Mouse (Mus musculus) brain, embryonic 18.5 days (tissue): ENCODE results near the gene Zfp821.

Experiments used
- DNase-seq: peaks from one replicate; pipeline ENCODE4 v3.0.0-alpha.2; 2012; ENCODE audit warnings: low read depth, low spot score

Zfp821 gene

GRCm38 (mm10) chr8:109705320-109706075 is at the start of gene Zfp821:
TSS of gene Zfp821 (plus strand) at chr8:109705546.
- peak; percentile 90 for DNase-seq

- DNase-seq = no peak
Observed at GRCm38 (mm10) chr8:109656860-109657259, 48.5 kb upstream of the Zfp821 start.

DNA sequence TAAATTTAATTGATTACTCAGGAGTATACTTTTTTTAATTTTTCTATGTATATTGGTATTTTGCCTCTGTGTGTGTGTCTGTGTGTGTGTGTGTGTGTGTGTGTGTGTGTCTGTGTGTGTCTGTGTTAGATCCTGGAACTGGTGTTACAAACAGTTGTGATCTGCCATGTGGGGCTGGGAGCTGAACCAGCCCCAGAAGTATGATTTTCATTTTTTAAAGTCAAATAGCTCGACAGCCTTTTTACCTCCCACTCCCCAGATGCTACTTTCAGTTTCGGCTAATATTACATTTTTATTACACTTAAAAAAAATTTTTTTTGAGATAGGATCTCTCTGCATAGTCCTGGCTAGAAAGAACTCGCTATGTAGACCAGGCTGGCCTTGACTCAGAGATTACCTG is 43.0 kb upstream of the Zfp821 start:
- no peak for DNase-seq

GRCm38 (mm10) chr8:109666616-109667015 is 38.7 kb upstream of the Zfp821 start:
- no peak for DNase-seq

- DNase-seq = no peak
Observed at GRCm38 (mm10) chr8:109672656-109673055, 32.7 kb upstream of the Zfp821 start.

DNA sequence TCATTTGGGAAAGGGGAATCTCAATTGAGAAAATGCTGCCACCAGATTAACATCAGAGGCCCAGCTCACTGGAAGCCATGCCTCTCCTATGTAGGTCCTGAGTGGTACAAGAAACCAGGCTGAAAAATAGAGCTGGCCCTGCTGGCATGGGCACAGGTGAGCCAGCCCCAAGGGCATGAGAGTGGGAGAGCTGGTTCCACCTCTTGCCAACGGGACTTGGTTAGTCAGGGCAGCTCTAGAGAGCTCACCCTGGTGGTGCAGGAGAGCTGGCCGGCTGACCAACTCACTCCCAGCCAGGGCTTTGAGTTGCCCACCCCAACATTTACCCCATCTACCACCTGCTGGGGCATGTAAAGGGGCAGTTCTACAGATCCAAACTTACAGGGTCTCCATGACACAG is 31.8 kb upstream of the Zfp821 start:
- DNase-seq = no peak

GRCm38 (mm10) chr8:109675896-109676643 is 29.3 kb upstream of the Zfp821 start:
- no peak for DNase-seq

DNA sequence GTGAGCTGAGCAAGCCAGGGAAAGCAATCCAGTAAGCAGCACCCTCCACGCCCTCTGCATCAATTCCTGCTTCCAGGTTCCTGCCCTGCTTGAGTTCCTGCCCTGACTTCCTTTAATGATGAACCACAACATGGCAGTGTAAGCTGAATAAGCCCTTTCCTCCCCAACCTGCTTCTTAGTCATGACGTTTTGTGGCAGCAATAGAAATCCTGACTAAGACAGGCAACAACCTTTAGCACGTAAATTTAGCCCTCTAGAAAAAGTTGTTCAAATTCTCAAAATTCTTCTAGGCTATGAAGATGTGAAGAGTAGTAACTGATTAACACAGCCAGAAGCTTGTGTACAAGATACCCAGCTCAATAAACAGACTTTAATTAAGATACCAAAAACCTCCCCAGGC is 23.8 kb upstream of the Zfp821 start:
- no peak for DNase-seq

DNA sequence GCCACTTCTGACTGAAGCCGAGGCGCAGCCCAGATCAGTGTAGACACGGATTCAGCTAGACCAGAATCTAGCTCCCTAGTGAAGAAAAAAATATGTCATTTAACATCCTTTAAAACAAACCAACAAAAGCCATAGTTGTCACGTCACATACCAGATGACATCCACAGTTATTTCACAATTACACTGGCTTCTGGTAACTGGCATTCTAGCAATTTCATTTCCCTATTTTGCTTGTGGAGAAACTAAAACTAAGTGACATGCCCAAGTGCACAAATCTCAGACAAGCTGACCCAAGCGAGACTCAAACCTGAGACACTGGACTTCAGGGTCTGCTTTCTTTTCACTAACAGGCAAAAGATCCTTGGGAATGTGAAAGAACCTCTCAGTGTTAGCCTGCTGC is 23.2 kb upstream of the Zfp821 start:
- DNase-seq = no peak

GRCm38 (mm10) chr8:109687248-109687647 is 18.1 kb upstream of the Zfp821 start:
- DNase-seq = no peak

GRCm38 (mm10) chr8:109691769-109692168 is 13.6 kb upstream of the Zfp821 start:
- no peak for DNase-seq

- DNase-seq = no peak
Observed at GRCm38 (mm10) chr8:109692443-109693145, 12.8 kb upstream of the Zfp821 start.

- peak; percentile 95 for DNase-seq
Observed at GRCm38 (mm10) chr8:109693146-109693900, 12.0 kb upstream of the Zfp821 start, which contains the start of gene Ist1. TSS of gene Ist1 (minus strand) at chr8:109693260.

DNA sequence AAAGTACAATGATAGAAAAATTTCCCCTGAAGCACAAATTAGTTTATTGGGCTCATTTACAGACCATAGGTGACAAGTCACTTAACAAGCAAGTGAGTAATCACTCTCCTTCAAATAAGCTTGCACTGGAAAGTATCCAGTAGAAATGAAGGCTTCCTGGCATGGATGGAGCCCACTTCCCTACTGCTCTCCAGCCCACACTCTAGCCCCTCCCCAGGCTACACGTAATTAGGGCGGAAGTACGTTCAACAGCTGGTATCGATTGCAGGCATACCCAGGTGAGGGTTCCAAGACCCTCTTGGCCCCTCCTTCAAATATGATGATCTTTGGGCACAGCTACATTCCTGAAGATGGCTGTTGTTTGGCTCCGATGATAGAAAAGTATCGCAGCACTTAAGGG is 11.2 kb upstream of the Zfp821 start:
- DNase-seq = no peak

GRCm38 (mm10) chr8:109697754-109698153 is 7.6 kb upstream of the Zfp821 start:
- DNase-seq = no peak

GRCm38 (mm10) chr8:109698477-109698876 is 6.9 kb upstream of the Zfp821 start:
- DNase-seq = no peak

GRCm38 (mm10) chr8:109704565-109705319 is 604 bp upstream of the Zfp821 start:
- DNase-seq = no peak

DNA sequence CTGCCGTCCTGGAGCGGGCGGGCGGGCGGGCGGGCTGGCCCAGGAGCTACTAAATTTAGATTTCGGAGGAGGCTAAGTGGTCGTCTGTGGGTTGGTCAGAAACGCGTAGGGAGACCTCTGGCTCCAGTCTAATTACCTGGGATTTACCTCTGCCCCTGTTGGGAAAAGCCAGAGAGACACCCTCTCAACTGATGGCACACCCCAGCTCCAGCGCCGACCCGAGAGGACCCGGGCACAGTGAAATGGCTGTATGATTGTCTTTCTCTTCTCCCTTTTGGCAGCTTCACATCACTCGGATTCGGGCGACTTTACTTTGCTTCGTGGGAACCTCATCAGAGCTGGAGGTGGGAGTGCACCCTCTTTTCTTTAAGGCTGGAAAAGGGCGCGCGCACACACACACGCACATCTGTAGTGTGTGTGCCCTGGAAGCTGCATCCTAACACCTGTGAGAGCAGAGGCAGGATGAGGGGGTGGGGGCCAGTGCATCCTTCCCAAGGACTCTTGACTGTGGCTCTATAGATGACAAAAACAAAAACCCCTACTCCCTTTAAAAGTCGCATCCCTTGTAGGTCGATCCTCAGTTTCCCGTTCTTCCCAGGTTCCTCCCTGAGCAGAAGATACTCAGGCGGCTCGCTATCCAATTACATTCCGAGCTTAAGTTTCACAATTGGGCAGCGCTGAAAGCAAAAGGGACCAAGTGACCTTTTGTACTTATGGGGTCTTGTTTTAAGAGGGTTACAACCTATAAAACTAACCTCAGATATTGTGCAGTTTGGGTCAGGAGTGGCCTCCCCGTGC is 929 bp downstream of the Zfp821 start:
- DNase-seq = no peak

- DNase-seq = no peak
Observed at GRCm38 (mm10) chr8:109706874-109707237, 1.5 kb downstream of the Zfp821 start.

GRCm38 (mm10) chr8:109707921-109708320 is 2.6 kb downstream of the Zfp821 start:
- no peak for DNase-seq
